Mouse (Mus musculus) embryonic fibroblast, embryonic 13.5 days (primary cell): ENCODE measurements around the gene Lgals4.

Experiments
- CTCF ChIP-seq: IDR thresholded peaks from 2 replicates; pipeline ENCODE4 v1.5.1; 2011; ENCODE audit warnings: mild to moderate bottlenecking, control low read depth, low read length, moderate library complexity, borderline replicate concordance; ENCODE audit not compliant: insufficient read depth
- POLR2A ChIP-seq: IDR thresholded peaks from 2 replicates; pipeline ENCODE4 v1.6.1; 2011; ENCODE audit warnings: low read depth, mild to moderate bottlenecking, control low read depth, low read length, moderate library complexity

DNA sequence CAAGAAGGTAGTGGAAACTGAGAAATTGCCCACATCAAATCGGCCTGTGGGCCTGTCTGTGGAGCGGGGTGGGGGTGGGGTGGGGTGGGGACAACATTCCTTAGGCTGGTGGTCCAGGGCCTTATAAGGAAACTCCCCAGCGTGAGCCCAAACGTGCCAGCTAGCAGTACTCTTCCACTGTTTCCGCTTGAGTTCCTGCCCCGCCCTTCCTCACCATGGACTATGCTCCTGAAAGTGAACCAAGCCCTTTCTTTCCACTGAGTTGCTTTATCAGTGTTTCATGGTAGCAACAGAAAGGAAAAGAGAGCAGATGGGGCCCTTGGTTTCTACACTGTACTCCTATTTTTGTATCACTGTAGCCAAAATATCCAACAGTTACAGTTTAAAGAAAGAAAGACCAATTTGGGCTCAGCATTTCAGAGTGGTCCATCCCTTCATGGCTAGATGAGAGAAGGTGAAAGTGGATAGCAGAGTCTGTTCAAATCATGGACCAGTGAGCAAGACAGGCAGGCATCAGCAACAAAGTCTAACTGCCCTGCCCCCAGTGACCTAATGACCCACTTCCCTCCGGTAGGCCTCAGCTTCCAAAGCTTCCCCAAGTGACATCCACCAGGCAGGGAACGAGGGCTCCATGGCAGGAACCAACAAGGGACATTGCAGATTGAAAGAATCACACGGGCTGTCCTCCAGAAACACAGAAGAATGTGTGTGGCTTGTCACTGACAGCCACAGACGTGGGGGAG lies 30.6 kb upstream of the Lgals4 start:
- TF ChIP-seq CTCF (no peak), POLR2A (no peak; the same call in 1 of the 2 replicates)
